Mouse (Mus musculus): Measurements from ENCODE around the gene Sectm1a. TPM values are rescaled to one million over a fixed set of nuclear protein-coding genes. Genes with fewer than 3 reads are reported as not detected.

Sectm1a gene
- total RNA-seq (2023; ENCODE audit: inconsistent age), result not detected in 4 replicates

DNA sequence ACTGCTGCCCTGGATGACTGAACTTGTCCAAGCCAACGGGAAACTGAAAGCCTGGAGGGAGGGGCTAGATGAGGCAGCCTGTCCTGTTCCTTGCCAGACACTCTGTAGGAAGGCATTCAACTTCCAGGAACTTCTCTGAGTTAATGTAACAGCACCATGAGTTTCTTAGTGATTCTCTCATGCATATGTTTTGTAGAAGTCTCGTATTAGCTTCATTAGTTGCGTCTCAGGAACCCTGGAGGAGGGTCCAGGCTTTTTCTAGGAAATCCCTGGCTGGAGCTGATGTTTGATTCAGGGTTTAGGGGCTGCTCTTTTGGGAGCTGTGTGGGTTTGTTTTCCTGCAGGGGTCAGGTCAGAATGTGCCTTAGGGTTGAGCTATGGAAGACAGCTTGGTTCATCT is at the start of gene Sectm1a:
TSS of gene Sectm1a (minus strand) at position 101 of the 400 bp plus-strand sequence.

DNA sequence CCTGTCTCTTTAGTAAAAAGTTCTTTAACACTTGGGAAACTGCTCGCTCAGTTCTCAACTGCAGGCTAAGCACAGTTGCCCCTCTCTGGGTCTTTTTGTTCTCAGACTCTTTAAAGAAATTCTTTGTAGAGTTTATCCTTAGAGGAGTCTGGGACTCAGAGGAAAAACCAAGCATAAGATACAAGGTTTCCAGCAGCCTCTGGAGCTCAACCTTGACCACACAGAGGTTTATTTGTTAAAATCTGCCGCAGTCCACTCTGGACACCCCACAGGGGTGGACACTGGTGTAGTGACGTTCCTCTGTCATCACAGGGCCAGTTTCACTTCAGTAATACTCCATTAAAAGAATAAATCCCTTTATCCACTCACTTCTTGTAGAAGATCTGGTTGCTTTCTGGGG is 37.6 kb upstream of the Sectm1a start, which contains the start of gene Tex19.2:
TSS of gene Tex19.2 (minus strand) at position 101 of the 400 bp plus-strand sequence.

DNA sequence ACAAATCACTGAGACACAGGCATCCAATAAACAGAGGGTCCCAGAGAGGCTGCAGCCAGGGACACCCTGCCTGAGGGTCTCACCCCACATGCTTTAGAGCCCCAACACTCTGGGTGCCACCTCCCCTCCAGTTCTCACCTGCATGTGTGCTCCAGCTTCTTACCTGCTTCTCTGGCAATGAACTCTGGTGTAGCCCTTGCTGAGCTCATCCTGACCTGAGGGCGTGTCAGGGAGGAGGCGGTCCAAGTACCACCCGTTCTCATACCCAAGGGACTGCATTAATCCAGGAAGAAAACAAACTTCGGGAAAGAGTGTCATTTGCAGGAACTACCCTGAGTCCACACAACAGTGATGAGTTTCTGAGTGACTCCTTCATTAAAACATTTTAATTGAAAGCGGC is 17.6 kb downstream of the Sectm1a start, which contains the start of gene Sectm1b:
TSS of gene Sectm1b (minus strand) at position 191 of the 400 bp plus-strand sequence.

DNA sequence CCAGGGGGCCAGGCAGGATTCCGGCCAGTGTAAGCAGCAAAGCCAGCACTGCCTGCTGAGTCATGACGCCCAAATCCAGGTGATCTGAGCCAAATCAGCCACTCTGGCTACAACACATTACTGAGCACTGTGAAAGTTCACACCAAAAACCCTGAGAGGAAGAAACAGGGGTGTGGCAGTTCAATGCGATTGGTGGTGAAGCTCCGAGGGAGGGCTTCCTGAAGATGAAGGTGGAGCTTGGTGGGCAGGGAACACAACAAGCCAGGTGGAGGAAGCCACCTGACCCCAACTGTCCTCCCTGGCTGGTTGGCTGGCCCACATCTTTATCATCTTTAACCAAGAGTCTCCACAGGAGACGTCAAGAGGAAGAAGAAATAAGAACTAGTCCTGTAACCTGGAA is 41.7 kb downstream of the Sectm1a start, which contains the start of gene Cd7:
TSS of gene Cd7 (minus strand) at position 117 of the 400 bp plus-strand sequence.

Other genes with a start within 250 kb of the Sectm1a start
- 0.58 to 1.8 TPM (median 0.87 TPM) in 4 replicates for gene Ccdc57, start 148.3 kb downstream of the Sectm1a start, total RNA-seq (2023; ENCODE audit: inconsistent age)
- gene Slc16a3, start 132.7 kb downstream of the Sectm1a start, total RNA-seq (2023; ENCODE audit: inconsistent age), result 0.27 to 1.0 TPM (median 0.71 TPM) in 4 replicates
- 132 to 158 TPM (median 145 TPM) in 4 replicates for gene Csnk1d, start 89.9 kb downstream of the Sectm1a start, total RNA-seq (2023; ENCODE audit: inconsistent age)
- gene Cd7, start 41.8 kb downstream of the Sectm1a start, total RNA-seq (2023; ENCODE audit: inconsistent age), result 6.4 to 10.0 TPM (median 7.9 TPM) in 4 replicates
- gene Sectm1b, start 17.7 kb downstream of the Sectm1a start, total RNA-seq (2023; ENCODE audit: inconsistent age), result not detected in 4 replicates
- not detected in 4 replicates for gene Tex19.2, start 37.5 kb upstream of the Sectm1a start, total RNA-seq (2023; ENCODE audit: inconsistent age)
- not detected in 4 replicates for gene Tex19.1, start 64.9 kb upstream of the Sectm1a start, total RNA-seq (2023; ENCODE audit: inconsistent age)
- gene Uts2r, start 79.1 kb upstream of the Sectm1a start, total RNA-seq (2023; ENCODE audit: inconsistent age), result not detected in 4 replicates
- gene Hexdc, start 123.2 kb upstream of the Sectm1a start, total RNA-seq (2023; ENCODE audit: inconsistent age), result 12.4 to 20.5 TPM (median 17.1 TPM) in 4 replicates
- 7.9 to 11.9 TPM (median 9.4 TPM) in 4 replicates for gene Ogfod3, start 123.5 kb upstream of the Sectm1a start, total RNA-seq (2023; ENCODE audit: inconsistent age)
- gene Cybc1, start 148.1 kb upstream of the Sectm1a start, total RNA-seq (2023; ENCODE audit: inconsistent age), result 101 to 128 TPM (median 103 TPM) in 4 replicates
- 35.9 to 45.9 TPM (median 43.5 TPM) in 4 replicates for gene Narf, start 156.0 kb upstream of the Sectm1a start, total RNA-seq (2023; ENCODE audit: inconsistent age)
- 35.8 to 44.3 TPM (median 39.1 TPM) in 4 replicates for gene Foxk2, start 178.8 kb upstream of the Sectm1a start, total RNA-seq (2023; ENCODE audit: inconsistent age)

Data from B cell, adult (primary cell).